8 mouse cellular contexts compared by ENCODE assay signal in genomic region chr11:55419678-55420307, GRCm38 (mm10). TPM values are rescaled to one million over a fixed set of nuclear protein-coding genes. Genes with fewer than 3 reads are reported as not detected.
A peak's percentile ranks its signal among the peaks of the same experiment; 100 is the strongest.
DNase-seq lines count a peak whose midpoint lies in the region; ATAC-seq lines count a peak whose summit lies in the region.

No protein-coding gene starts in this region.

- peak; percentile 84 for ATAC-seq in heart, embryonic 16.5 days (replicated peaks; ENCODE audit: extremely low read depth, insufficient read depth, low FRiP score)

- H3K4me2 ChIP-seq in heart, embryonic 16.5 days (ENCODE audit: low read depth, low read length) = peak overlapping the region; percentile 81

- WGBS in heart, embryonic 16.5 days = 7% methylated on average over 9 of the region's 9 CpGs

- peak overlapping the region; percentile 71 for H3K4me3 ChIP-seq in heart, embryonic 16.5 days (ENCODE audit: low read length)

- DNase-seq in right cerebral cortex, postnatal 10 days (ENCODE audit: low spot score in 2 of 2) = peak; percentile 46 to 51
- no peak for DNase-seq in right cerebral cortex, postnatal 36 days (ENCODE audit: low spot score in 2 of 2)
- DNase-seq in fibroblast of lung, adult 2 months (ENCODE audit: low read depth) = peak; percentile 84
- DNase-seq in kidney, postnatal 14 days = peak; percentile 82
- DNase-seq in lung, postnatal 14 days = peak; percentile 83
- DNase-seq in right cerebral cortex, postnatal 4 days = peak; percentile 14
- DNase-seq in cerebellum, adult 9-10 months = no peak

- peak overlapping the region; percentile 96 for H3K27ac ChIP-seq in heart, embryonic 16.5 days (ENCODE audit: low read length)

- H3K36me3 ChIP-seq in heart, embryonic 16.5 days (ENCODE audit: control insufficient read depth, insufficient read depth) = no peaks in the 10 kb centered on the region

- peaks cover 49% of the 10 kb centered on the region for H3K4me1 ChIP-seq in heart, embryonic 16.5 days (ENCODE audit: control insufficient read depth, insufficient read depth, low read length)

- H3K9me3 ChIP-seq in heart, embryonic 16.5 days (replicated peaks; ENCODE audit: control insufficient read depth, low read length) = no peaks in the 10 kb centered on the region

- no peaks in the 10 kb centered on the region for H3K27me3 ChIP-seq in heart, embryonic 16.5 days (ENCODE audit: control insufficient read depth, insufficient read depth, low read length)

- H3K9ac ChIP-seq in heart, embryonic 16.5 days (ENCODE audit: low read length) = peak overlapping the region; percentile 93

RNA-seq across cellular contexts. Expression of gene Sparc, which starts 3.2 kb away (rescaled TPM):
- polyA plus RNA-seq in heart, embryonic 16.5 days (2015; fragmentation: Nextera tagmentation; extraction: Ambion mirVana) = 1,876 and 1,966 TPM in 2 replicates

RNA-seq across cellular contexts. Expression of gene Atox1, which starts 41.2 kb away (rescaled TPM):
- polyA plus RNA-seq in heart, embryonic 16.5 days (2015; fragmentation: Nextera tagmentation; extraction: Ambion mirVana) = 213 and 263 TPM in 2 replicates

RNA-seq across cellular contexts. Expression of gene G3bp1, which starts 49.7 kb away (rescaled TPM):
- polyA plus RNA-seq in heart, embryonic 16.5 days (2015; fragmentation: Nextera tagmentation; extraction: Ambion mirVana) = 104 and 106 TPM in 2 replicates

Comparison
In these comparisons a context has a peak if more than half of its experiments do, and no peak if none do; other contexts are left out.
1. DNase-seq: peak in right cerebral cortex, postnatal 10 days (2 of 2), fibroblast of lung, adult 2 months (single experiment), kidney, postnatal 14 days (single experiment), lung, postnatal 14 days (single experiment) and right cerebral cortex, postnatal 4 days (single experiment); none in right cerebral cortex, postnatal 36 days (0 of 2) and cerebellum, adult 9-10 months (single experiment).